Mouse (Mus musculus) limb, embryonic 14.5 days (tissue): ENCODE results near the gene Aars2. TPM values are rescaled to one million over a fixed set of nuclear protein-coding genes. Genes with fewer than 3 reads are reported as not detected.

ENCODE experiments used
- ATAC-seq: fragments of 200-750 bp; cut with Nextera tagmentation; 2 replicates; pipeline ENCODE4 v1.8.0; 2017; ENCODE audit warnings: low read depth, moderate number of reproducible peaks, moderate TSS enrichment; ENCODE audit not compliant: low FRiP score
- DNase-seq: peaks from one replicate; pipeline ENCODE4 v3.0.0-alpha.2; 2015; ENCODE audit warnings: low spot score
- H3K27ac ChIP-seq: fragments of 300-500 bp; sonication (generic); replicated peaks from 2 replicates; pipeline ENCODE4 v1.5.1; 2014; ENCODE audit warnings: low read depth, mild to moderate bottlenecking, low read length, moderate library complexity, mixed read lengths
- H3K27me3 ChIP-seq: fragments of 300-500 bp; sonication (generic); 2 replicates; pipeline ENCODE4 v1.6.1; 2014; ENCODE audit warnings: low read length, mixed read lengths; ENCODE audit not compliant: control insufficient read depth, insufficient read depth
- H3K36me3 ChIP-seq: fragments of 300-500 bp; sonication (generic); 2 replicates; pipeline ENCODE4 v1.6.1; 2014; ENCODE audit warnings: mild to moderate bottlenecking, low read length, moderate library complexity, mixed read lengths; ENCODE audit not compliant: control insufficient read depth, insufficient read depth
- H3K4me1 ChIP-seq: fragments of 300-500 bp; sonication (generic); 2 replicates; pipeline ENCODE4 v1.6.1; 2014; ENCODE audit warnings: antibody characterized with exemption, low read length, mixed read lengths; ENCODE audit not compliant: control insufficient read depth, insufficient read depth
- H3K4me2 ChIP-seq: fragments of 300-500 bp; sonication (generic); replicated peaks from 2 replicates; pipeline ENCODE4 v1.6.1; 2014; ENCODE audit warnings: low read depth, mild to moderate bottlenecking, low read length, moderate library complexity; ENCODE audit not compliant: severe bottlenecking
- H3K4me3 ChIP-seq: fragments of 300-500 bp; sonication (generic); replicated peaks from 2 replicates; pipeline ENCODE4 v1.5.1; 2014; ENCODE audit warnings: low read length
- H3K9ac ChIP-seq: fragments of 300-500 bp; sonication (generic); 2 replicates; pipeline ENCODE4 v1.6.1; 2014; ENCODE audit warnings: mild to moderate bottlenecking, low read depth, low read length, moderate library complexity; ENCODE audit not compliant: severe bottlenecking
- H3K9me3 ChIP-seq: fragments of 300-500 bp; sonication (generic); 2 replicates; pipeline ENCODE4 v1.6.1; 2016; ENCODE audit warnings: low read length; ENCODE audit not compliant: control insufficient read depth
- POLR2A ChIP-seq: fragments of 200-500 bp; IDR thresholded peaks from 2 replicates; pipeline ENCODE4 v1.8.0; 2012; ENCODE audit warnings: inconsistent platforms, mild to moderate bottlenecking, moderate library complexity, borderline replicate concordance; ENCODE audit not compliant: insufficient read depth, insufficient read length; ENCODE audit errors: extremely low read depth
- WGBS: fragments of 180-500 bp; shearing (Covaris S2); extraction: QIAGEN DNeasy Blood & Tissue Kit; methylation state at CpG from one replicate; pipeline ENCODE4 v1.1.7; 2014; 5-methylcytosine and 5-hydroxymethylcytosine counted together
- polyA plus RNA-seq, 2 experiments: library from polyadenylated mRNA; depleted of rRNA in 1 of 2; stranded (reverse) in 1 of 2; unstranded in 1 of 2; fragments of >200 nt; fragmentation: Nextera tagmentation in 1 of 2; extraction: Ambion mirVana in 1 of 2; gene quantifications; 2 replicates each; pipeline versions ENCODE4 v1.2.1 to v1.2.3; 2012 to 2014

Gene Aars2
- polyA plus RNA-seq, 2 experiments = 13.0 to 20.8 TPM

DNA sequence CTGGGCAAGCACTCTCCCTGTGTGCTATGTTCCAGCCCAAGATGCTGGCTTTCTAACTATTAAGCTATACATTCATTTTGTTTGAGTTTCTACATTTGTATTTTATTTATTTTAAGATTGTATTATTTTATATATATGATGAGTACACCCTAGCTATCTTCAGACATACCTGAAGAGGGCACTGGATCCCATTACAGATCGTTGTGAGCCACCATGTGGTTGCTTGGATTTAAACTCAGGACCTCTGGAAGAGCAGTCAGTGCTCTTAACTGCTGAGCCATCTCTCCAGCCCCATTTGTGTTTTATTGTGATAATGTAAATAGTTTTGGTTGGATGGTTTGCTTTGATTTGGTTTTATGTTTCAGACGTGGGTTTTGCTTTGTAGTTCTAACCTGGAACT is 7.1 kb upstream of the Aars2 start:
- H3K9me3 ChIP-seq = no peaks in the 10 kb centered on the region
- H3K4me1 ChIP-seq = no peaks in the 10 kb centered on the region
- TF ChIP-seq POLR2A = no peak
- no peaks in the 10 kb centered on the region for H3K36me3 ChIP-seq
- no peak overlapping the region for H3K9ac ChIP-seq
- no peak overlapping the region for H3K27ac ChIP-seq
- no peak overlapping the region for H3K4me2 ChIP-seq
- WGBS = 29% methylated on average over 2 of the region's 2 CpGs
- no peak overlapping the region for H3K4me3 ChIP-seq
- DNase-seq (no peak), ATAC-seq (no peak)
- no peaks in the 10 kb centered on the region for H3K27me3 ChIP-seq

DNA sequence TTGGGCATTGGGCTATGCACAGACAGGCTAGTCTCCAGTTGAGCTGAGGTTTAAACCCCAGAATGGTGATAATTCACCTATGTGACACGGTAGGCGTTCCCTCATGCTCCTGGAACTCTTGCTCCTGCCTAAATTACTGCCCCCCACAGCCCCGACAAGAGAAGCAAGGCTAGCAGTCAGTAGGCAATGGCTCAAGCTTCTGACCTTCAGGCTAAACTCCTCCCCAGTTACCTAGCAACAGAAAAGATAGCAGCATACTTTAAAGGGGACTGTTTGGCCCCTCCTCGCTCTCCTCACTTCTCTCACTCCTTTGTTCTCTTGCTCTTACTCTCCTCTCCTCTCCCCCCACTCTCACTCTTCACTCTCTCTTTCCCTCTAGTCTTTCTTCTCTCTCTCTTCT is 5.7 kb upstream of the Aars2 start:
- 25% methylated on average over 4 of the region's 4 CpGs for WGBS
- no peaks in the 10 kb centered on the region for H3K9me3 ChIP-seq
- TF ChIP-seq POLR2A = no peak
- ATAC-seq (no peak), DNase-seq (no peak)
- no peak overlapping the region for H3K9ac ChIP-seq
- no peaks in the 10 kb centered on the region for H3K36me3 ChIP-seq
- H3K4me3 ChIP-seq = no peak overlapping the region
- no peaks in the 10 kb centered on the region for H3K4me1 ChIP-seq
- H3K27ac ChIP-seq = no peak overlapping the region
- H3K27me3 ChIP-seq = no peaks in the 10 kb centered on the region
- H3K4me2 ChIP-seq = no peak overlapping the region

DNA sequence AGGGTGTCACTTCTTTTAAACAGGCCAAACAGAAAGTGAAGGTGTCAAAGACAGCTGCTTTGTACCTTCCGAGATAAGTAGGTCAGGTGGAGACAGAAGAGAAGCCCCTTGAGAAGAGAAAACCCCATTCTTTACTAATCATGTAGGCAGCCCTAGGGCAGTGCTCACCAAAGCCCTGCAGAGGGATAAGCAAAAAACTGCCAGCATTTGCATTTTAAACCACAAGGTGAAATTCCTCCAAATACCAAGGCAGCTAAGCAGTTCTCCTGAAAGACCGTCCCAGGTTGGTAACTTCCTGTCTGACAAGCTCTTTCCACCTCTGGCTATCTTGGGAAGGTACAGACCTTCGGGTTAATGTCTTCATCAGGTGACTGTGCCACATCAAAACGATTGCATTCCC is 4.3 kb upstream of the Aars2 start:
- H3K9me3 ChIP-seq = no peaks in the 10 kb centered on the region
- no peak overlapping the region for H3K4me2 ChIP-seq
- H3K9ac ChIP-seq = no peak overlapping the region
- DNase-seq (no peak), ATAC-seq (no peak)
- TF ChIP-seq POLR2A = no peak
- no peaks in the 10 kb centered on the region for H3K36me3 ChIP-seq
- 47% methylated on average over 4 of the region's 4 CpGs for WGBS
- H3K4me1 ChIP-seq = peaks cover 7% of the 10 kb centered on the region; the same call in 1 of the 2 replicates
- no peaks in the 10 kb centered on the region for H3K27me3 ChIP-seq
- no peak overlapping the region for H3K4me3 ChIP-seq
- H3K27ac ChIP-seq = no peak overlapping the region

DNA sequence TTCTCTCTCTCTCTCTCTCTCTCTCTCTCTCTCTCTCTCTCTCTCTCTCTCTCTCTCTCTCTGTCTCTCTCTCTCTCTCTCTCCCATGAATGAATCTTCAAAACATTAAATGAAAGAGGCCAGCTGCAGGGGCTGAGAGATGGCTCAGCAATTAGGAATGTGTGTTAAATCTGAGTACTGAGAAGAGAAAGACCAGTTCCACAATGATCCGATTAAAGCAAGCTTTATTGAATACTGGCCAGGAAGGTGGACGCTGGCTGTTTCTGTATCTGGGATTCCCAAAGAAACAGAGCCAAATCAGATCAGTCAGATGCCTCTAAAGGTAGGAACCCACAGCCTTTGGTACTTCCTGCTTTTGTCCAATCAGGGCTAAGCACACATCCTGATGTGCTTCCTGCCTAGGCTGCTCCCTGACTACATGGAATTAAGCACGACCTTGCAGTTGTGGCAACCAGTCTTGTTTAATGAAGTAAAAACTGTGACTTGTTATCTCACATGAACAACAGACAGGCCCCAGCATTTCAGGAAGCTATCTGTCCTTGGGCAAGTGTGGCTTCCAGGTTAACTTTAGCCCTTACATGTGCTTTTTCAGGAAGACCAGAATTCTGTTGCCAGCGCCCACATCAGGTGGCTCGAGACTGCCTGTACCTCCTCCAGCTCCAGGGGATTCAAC is 3.2 kb upstream of the Aars2 start:
- Histone ChIP-seq H3K27me3 (no peaks in the 10 kb centered on the region), H3K9ac (no peak overlapping the region), H3K27ac (no peak overlapping the region), H3K9me3 (no peaks in the 10 kb centered on the region), H3K36me3 (peaks cover 2% of the 10 kb centered on the region), H3K4me3 (no peak overlapping the region), H3K4me1 (peaks cover 8% of the 10 kb centered on the region; the same call in 1 of the 2 replicates), H3K4me2 (no peak overlapping the region)
- DNase-seq (no peak), ATAC-seq (no peak)
- 57% methylated on average over 5 of the region's 5 CpGs for WGBS
- no peak for TF ChIP-seq POLR2A

DNA sequence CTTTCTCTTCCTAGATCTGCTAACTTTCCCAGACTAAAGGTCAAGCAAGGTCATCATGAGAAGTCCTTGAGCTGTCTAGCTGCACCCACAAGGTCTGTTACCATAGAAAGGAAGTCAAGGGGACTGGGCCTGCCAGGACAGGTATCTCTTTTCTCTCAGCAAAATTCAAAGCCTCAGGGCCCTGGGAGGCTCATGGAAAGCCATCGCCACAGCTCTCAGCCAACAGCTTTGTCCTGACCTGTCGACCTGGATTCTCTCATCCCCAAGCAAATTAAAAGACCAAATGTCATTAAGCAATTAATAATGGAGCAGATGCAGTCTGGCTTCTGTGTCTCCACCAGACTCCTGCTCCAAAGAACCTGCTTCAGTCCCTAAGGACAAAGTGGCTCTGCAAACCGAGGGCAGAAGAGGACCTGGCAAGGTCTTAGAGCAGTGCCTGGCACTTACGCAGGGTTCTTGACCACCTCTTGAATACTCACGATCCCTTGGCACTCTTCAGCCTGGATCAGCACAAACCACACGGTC is 638 bp upstream of the Aars2 start:
- no peak for TF ChIP-seq POLR2A
- no peak overlapping the region; the same call in 1 of the 2 replicates for H3K4me3 ChIP-seq
- no peak overlapping the region for H3K4me2 ChIP-seq
- H3K9me3 ChIP-seq = no peaks in the 10 kb centered on the region
- no peak overlapping the region for H3K27ac ChIP-seq
- DNase-seq = no peak
- H3K4me1 ChIP-seq = peaks cover 8% of the 10 kb centered on the region; the same call in 1 of the 2 replicates
- H3K27me3 ChIP-seq = no peaks in the 10 kb centered on the region
- no peak for ATAC-seq
- H3K9ac ChIP-seq = 0 out of 2 replicates have a peak overlapping the region, but pooled peaks have one; percentile 74
- peaks cover 22% of the 10 kb centered on the region for H3K36me3 ChIP-seq
- 59% methylated on average over 6 of the region's 6 CpGs for WGBS

DNA sequence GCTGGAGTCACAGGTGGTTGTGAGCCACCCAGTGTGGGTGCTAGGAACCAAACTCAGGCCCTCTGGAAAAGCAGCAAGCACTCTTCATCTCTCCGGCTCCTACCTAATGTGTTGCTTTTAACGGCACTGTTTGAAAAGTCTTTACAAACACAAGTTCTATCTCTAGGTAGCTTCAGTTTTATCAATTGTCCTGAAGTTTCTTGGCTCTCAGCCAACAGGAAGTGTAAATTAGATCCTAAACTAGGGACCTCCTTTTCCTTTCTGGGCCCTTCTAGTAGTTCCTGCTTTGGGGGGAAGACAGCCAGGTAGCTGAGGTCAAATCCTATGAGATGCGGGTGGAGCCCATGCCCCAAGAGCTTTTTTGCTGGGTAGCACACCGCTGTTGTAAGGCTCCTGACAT is 4.2 kb downstream of the Aars2 start:
- H3K27ac ChIP-seq = no peak overlapping the region
- no peak overlapping the region for H3K4me3 ChIP-seq
- H3K4me1 ChIP-seq = peaks cover 8% of the 10 kb centered on the region; the same call in 1 of the 2 replicates
- H3K9me3 ChIP-seq = no peaks in the 10 kb centered on the region
- H3K27me3 ChIP-seq = no peaks in the 10 kb centered on the region
- WGBS = 93% methylated on average over 4 of the region's 4 CpGs
- H3K4me2 ChIP-seq = no peak overlapping the region
- no peak for DNase-seq
- no peak for ATAC-seq
- H3K9ac ChIP-seq = no peak overlapping the region
- TF ChIP-seq POLR2A = no peak
- H3K36me3 ChIP-seq = peaks cover 24% of the 10 kb centered on the region
